Mouse (Mus musculus): ENCODE measurements around the gene Eef1g.
A peak's percentile ranks its signal among the peaks of the same experiment; 100 is the strongest.

Eef1g gene

DNA sequence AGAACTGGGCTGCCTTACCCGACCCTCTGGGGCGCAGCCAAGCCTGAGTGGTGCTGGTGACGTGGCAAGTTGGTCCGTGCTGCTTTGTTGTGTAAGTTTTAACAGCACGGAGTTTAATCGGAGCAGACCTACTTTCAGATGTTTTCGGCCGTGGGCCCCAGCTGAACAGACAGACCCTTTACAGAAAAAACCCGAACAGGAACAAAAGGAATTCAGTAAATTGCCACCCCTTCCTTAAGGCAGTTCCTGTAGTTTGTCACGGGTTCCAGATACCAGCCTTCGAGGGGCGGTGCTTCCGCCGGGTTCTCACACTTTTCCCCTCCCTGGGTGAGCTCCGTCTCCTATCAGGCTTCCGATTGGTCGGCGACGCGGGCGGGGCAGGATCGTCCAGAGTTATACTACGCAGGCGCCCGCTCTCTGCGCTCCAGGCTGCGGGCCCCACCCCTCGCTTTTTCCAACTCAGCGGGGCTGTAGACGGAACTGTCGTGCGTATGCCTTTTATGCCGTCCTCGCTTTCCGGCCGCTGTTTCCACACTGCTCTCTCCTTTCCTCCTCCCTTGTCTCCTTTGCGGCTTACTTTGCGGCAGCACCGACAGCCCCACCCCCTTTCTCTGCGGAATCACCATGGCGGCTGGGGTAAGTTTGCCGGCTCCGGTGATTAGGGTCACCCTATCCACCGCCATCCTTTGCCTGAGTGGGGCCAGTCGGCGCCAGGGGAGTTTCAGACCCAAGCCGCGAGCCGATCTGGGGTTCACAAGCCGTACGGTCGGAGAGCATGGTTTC lies at the start of gene Eef1g:
Eef1g (plus strand) TSS at position 452 of the 783 bp plus-strand sequence.
- DNase-seq (ENCODE audit: low read depth, low spot score) = peak; percentile 99

DNA sequence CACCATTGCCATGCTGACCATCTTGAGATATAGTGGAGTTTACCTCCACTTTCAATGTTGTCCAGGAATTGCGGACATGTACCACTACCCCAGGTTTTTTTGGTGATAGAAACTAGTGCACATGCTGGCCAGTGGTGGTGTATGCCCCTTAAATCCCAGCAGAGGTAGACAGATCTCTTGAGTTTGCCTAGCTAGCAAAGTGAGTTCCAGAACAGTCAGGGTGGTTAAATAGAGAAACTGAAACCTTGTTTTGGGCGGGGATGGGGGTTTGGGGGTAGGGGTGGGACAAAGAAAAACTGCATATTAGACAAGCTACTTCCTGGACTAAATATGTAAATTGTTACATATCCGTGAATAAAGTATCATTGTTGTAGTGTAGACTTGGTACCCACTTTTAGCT lies 47.8 kb upstream of the Eef1g start:
- DNase-seq (ENCODE audit: low read depth, low spot score) = no peak

DNA sequence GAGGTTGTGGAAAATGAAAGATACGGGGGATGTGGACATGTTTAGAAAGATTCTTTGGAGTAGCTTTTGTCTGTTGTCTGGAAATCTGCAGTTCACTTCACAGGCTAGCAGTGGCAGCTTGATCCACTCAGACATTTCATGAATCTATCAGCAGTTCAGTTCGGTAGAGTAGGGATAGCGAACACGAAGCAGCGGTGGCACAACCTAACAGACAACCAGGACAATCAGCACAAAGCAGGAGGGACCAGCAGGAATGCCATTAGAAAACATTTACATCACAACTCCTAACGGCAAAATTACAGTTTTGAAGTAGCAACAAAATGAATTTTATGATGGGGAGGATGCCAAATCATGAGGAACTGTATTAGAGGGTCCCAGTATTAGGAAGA lies 47.2 kb upstream of the Eef1g start:
- DNase-seq (ENCODE audit: low read depth, low spot score) = no peak

DNA sequence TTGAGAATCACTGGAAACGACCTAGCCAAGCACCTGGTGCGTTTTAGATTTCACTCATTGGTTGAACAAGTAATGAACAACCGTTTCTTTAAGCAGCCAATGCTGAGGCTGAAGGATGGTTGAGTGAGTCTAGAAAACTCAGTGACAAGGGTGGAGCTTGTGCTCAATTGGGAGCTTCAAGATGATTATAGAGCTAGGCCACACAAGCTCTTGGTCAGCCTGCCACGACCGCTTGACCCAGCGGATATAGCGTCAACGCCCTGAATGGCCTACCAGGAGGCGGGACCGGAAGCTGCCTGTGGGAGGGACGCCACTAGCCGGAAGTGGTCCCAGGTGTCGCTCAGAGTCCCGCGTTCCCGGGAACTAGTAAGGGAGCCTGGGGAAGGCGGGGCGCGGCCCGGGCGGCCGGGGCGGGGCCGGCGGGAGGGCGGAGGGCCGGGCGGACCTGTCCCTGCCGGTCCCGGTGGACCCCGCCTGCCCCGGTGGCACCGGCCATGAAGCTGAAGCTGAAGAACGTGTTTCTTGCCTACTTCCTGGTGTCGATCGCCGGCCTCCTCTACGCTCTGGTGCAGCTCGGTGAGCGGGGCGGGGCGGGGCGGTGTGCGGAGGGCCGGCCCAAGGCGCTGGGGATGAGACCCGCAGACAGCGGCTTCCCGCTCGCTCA lies 46.6 kb upstream of the Eef1g start, which contains the start of gene B3gat3:
B3gat3 (plus strand) TSS at position 302 of the 664 bp plus-strand sequence.
- peak; percentile 91 for DNase-seq (ENCODE audit: low read depth, low spot score)

DNA sequence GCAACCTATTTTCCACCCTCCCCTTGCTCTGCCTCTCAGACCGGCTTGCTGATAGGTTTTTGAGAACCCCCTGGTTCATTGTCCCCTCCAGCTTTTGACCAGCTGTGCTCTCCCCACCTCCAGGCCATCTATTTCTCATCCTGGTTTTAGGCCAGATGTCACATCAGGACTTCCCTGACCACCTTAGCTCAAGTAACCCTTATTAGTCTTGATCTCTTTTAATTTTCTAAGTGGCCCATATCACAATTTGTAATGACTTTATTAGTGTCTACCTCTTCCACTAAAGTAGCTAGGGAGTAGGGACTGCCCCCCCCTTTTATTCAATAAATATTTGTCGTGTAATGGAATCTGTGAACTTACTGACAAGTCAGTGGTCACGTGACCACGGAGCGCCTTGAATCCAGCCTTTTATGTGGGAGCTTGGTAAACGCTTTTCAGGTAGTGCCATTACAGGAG lies 46.0 kb upstream of the Eef1g start:
- DNase-seq (ENCODE audit: low read depth, low spot score) = peak; percentile 67

DNA sequence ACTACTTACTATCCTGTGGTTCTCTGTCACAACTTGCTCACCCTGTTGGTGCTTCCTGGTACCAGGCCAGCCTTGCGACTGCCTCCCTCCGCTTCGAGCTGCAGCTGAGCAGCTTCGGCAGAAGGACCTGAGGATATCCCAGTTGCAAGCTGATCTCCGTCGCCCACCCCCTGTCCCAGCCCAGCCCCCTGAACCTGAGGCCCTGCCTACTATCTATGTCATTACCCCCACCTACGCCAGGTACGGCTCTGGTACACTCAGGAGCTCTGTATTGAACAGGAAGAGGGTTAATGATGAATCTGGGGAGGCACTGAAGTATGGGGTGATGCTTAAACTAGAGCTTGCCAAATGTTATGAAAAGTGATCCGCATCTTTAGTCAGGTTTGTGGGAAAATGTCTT lies 45.1 kb upstream of the Eef1g start:
- no peak for DNase-seq (ENCODE audit: low read depth, low spot score)

DNA sequence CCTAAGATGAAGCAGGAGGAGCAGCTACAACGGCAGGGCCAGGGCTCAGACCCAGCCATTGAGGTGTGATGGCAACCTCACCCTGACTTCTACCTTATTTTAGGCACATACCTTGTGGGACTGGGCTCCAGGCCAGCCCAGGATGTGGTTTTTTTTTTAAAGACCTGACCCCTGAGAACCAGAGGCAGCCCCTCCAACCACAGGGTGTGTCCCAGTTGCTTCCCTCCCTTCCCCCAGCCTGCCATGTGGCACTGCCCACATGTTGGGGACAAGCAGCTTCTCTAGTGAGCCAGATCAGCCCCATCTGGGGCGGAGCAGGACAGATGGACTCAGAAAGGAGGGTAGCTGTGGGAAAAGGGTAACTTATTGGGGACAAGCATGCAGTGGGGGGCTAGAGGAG lies 40.1 kb upstream of the Eef1g start:
- DNase-seq (ENCODE audit: low read depth, low spot score) = no peak

DNA sequence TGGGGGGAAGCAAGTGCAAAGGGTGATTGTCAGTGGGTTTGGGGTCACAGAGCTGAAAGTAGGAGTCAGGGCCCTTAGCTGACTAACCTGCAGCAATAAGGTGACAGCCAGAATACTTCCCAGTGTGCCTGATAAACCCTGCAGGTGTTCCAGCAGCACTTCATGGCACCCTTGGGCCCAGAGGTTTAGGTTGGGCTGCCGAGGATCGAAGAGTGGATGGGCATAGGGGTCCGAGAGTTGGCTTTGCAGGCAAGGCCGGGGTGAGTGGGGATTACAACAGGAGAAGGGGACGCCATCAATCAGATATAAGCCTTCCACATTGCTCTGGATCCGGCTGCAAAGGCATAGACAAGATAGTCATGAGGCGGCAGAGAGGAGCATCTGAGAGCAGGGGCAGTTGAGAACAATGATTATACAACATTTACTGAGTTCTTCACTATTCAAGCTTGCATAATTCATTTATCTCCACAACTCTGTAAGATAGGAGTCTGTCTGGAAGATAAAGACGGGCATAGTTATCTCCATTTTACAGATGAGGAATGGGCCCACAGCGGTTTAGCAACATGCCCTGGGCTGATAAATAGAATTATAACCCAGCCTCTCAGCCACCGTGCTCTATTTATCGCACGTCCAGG lies 38.8 kb upstream of the Eef1g start:
- no peak for DNase-seq (ENCODE audit: low read depth, low spot score)

DNA sequence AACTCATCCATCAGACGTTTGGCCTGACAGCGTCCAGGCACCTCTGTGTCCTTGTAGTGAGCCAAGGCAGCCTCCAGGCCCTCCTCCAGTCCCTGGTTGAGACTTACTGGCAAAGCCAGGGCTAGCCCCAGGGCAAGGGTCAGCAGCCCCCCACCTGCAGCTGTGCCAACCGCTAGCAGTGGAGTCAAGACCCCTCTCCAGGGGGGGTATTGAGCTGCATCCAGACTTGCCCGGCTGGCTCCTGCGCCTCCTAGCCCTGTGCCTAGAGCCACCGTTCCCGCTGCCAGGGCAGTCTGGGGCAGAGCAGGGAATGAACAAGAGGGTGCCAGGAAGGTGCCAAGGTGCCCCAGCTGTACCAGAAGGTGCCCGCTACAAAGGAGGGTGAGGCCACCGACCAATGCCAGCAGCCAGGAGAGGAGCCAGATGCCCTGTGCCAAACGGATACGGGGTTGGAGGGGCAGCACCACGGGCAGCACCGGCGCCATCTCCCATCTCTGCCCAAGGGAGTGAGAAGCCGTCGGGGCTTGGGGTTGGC lies 38.1 kb upstream of the Eef1g start:
- DNase-seq (ENCODE audit: low read depth, low spot score) = no peak

DNA sequence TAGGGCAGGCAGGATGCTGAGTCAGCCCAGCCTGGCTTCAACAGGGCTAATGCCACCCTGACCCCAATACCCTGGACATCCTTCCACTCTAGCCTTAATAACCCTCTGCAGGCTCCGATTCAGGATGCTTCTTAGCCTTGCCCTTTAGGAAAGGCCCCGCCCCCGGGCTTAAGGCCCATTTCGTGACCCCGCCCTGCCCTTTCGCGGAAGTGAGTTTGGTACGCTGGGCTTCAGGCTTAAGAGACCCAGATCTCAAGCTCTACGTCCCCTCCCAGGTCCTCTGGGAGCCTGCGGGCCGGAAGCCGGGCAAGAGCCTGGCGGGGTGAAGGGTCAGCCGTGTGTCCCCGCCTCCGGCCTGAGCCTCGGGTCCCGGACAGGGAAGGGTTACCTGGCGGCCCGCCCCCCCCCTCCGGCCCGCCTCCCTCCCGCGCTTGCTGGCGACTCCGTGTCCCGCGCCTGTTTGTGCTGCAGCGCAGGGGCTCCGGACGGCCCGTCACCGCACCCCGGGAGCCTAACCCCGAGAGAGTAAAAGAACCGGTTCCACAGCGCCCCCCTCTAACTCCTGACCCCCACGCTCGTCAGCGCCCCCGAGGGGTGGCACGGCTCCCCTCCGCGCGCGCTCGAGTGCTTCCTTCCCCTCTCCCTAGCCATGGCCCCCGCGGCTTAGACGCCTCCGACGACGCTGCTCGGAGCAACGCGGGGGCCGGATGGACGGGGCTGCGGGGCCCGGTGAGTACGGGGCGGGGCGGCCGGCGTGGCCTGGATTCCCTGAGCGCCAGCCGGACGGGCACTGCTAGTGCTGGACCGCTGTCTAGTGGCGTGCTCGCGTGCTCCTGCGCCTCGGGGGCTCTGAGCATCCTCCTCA lies 37.4 kb upstream of the Eef1g start, which contains the start of the genes Rom1 and Eml3:
Rom1 (minus strand) TSS at position 133 of the 865 bp plus-strand sequence.
Eml3 (plus strand) TSS at position 329 of the 865 bp plus-strand sequence.
- peak; percentile 83 for DNase-seq (ENCODE audit: low read depth, low spot score)

DNA sequence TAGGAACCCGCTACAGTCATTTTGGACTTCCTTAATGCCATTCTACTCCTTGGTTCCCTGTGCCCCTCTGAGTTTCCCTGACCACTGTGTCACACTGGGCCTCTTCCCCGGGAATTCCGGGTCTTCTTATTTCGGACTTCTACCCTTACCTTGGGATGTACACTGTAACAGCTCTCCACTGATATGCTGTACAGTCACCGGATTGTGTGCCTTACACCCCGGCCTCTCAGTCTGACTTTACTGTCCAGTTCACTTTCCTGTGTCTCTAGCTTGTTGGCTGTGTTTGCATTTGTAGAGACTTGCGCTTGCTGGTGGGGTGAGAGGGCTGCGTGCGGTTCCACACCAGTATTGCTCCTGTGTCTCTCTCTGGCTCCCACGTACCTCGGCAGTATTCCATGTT lies 36.7 kb upstream of the Eef1g start:
- no peak for DNase-seq (ENCODE audit: low read depth, low spot score)

DNA sequence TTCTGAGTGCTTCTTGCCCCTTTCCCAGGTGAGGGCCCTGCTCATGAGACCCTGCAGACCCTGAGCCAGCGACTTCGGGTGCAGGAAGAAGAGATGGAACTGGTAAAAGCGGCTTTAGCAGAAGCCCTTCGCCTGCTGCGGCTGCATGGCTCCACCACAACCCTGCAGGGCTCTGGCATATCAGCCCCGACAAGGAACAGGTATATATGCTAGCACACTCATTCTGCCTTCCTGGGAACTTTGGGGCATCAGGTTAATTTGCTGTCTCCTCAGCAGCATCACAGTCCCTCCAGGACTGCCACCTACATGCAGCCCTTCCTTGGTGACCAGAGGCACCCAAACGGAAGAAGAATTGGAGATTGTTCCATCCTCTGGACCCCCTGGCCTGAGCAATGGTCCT lies 36.1 kb upstream of the Eef1g start:
- no peak for DNase-seq (ENCODE audit: low read depth, low spot score)

DNA sequence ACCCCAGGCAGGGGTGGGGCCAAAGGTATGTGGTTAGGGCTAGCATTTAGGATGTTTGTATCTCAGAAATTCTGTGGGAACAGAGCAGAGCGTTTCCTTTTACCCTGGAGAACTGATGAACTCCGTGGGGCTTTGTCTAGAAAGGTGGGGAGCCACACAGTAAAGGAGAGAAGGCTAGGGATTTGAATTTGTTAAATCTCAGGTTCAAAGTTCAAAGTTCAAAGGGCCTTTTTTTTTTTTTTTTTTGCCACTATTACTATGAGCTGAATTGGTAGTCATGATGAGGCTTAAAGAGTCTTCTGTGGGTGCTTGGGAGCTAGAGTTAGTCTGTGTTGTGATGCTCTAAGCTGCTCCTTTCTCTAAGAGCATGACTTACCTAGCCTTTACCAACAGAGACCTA lies 30.1 kb upstream of the Eef1g start:
- DNase-seq (ENCODE audit: low read depth, low spot score) = no peak

DNA sequence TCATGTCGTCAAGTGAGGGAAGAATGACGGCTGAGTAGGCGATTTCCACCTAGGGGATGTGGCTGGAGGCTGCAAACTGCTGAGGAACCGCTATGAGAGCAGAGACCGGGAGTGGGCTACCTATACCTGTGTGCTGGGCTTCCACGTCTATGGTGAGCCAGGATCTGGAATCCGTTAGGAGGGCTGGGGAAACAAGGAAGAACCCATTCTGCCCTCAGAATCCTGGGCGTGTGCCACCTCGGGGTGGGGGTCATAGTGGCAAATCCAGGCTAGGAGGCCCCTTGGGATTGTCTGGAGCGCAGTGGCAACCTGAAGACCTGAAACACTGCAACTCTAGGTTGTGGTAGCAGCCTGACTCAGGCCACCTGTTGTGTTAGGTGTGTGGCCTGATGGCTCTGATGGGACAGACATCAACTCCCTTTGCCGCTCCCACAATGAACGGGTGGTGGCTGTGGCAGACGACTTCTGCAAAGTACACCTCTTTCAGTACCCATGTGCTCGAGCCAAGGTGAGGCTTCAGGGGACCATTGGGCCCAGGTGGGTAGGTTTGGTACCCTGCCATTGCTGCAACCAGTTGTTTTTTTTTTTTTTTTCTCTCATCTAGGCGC lies 26.2 kb upstream of the Eef1g start:
- DNase-seq (ENCODE audit: low read depth, low spot score) = peak; percentile 55

DNA sequence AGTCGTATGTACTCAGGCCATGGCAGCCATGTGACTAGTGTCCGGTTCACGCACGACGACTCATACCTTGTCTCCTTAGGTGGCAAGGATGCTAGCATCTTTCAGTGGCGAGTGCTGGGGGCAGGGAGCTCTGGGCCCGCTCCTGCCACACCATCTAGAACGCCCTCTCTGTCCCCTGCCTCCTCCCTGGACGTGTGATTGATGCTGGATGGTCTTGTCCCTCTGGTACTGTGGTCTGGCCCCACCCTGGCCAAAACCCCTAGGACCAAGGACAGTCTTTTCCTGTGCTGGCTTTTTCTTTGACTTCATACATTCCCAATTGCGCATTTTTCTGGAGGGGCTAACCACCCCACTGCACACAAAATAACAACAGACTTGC lies 25.7 kb upstream of the Eef1g start:
- DNase-seq (ENCODE audit: low read depth, low spot score) = no peak

DNA sequence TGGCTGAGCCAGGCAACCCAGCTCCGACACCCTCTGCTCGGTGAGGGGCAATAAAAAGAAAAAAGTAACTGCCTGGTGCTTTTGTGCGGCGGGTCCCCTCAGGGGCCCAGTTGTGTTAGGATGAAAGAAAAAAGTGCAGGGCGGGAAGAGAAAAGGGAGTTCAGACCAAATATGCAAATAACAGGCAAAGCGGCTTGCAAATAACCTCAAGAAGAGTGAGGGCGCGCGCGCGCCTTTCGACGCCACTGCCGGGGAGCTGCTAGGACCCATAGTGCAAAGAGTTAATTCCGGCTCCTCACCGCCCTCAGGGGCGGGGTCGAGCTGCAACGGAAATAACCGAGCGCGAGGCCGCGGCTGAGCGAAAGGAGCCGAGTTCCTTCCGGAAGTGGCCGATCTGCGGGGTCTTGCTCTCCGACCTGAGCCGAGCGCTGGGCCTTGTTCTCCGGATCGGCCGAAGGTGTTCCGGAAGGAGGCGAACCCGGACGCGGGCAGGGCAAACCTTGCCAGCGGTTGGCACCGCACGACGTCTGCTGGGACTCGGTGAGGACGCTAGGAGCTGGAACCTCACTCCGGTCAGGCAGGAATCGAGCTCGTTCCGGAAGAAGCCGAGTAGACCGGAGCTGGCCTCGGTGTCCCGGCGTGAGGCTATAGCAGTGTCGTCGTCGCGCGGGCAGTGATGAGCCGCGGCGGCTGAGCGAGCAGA lies 25.2 kb upstream of the Eef1g start, which contains the start of gene Mta2:
Mta2 (plus strand) TSS at position 361 of the 703 bp plus-strand sequence.
- DNase-seq (ENCODE audit: low read depth, low spot score) = peak; percentile 95

DNA sequence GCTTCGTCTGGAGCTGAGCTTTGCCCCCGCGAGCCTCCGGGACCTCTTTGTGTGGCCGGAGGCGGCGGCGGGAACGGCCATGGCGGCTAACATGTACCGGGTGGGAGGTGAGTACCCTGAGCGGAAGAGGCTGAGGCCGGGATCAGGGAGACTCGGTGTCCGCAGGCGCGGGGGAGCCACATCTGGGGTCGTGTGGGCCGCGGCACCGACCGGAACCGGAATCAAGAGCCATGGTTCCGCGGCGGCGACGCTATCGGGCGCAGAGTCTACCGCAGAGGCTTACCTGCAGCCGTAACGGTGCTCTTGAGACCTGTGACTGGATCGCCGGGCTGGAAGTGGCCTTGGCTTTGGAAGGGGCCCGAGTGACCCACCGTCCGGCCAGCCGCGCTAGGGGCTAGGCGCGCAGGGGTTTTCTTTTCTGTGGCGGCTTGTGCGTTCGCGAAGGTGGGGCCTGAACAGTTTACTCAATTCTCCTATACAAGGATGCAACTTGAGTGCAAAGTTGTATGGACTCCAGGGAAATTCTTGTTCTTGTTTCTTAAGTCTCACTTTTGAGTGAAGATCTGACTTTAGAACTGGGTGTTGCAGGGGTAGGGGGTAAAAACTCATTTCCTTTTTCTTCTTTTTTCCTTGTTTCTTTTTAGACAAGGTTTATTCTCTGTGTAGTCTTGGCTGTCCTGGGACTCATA lies 24.4 kb upstream of the Eef1g start:
- DNase-seq (ENCODE audit: low read depth, low spot score) = no peak

DNA sequence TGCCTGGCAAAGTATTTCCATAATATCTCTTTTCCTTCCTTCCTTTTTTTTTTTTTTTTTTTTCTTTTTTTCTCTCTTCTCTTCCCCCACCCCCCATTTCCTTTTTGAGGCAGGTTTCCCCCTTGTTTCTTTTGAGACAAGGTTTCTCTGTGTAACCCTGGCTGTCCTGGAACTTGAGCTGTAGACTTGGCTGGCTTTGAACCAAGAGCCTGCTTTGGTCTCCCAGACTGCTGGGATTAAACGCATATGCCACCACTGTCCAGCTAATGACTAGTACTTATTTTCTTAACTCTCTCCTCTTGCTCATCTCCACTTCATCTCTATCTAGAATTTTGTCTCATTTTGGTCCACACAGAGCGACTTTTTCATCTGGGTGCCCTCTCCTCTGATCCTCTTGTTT lies 23.8 kb upstream of the Eef1g start:
- DNase-seq (ENCODE audit: low read depth, low spot score) = no peak

DNA sequence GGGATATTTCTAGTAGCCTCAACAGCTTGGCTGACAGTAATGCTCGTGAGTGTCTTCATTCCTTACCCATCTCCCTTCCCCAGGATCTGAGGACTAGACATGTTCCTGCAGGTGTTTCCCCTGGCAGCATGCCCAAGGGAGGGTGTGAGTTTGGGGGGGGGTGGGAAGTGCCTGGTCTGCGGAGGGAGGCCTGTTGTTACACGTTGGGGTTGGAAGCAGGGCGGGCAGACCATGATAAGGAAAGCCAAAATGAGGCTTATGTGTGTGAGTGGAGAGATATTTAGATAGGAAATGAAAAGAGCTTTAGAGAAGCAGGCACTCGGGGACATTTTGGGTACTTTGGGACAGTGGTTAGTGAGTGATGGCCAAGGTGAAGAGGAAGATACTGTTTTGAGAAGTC lies 22.8 kb upstream of the Eef1g start:
- DNase-seq (ENCODE audit: low read depth, low spot score) = no peak

DNA sequence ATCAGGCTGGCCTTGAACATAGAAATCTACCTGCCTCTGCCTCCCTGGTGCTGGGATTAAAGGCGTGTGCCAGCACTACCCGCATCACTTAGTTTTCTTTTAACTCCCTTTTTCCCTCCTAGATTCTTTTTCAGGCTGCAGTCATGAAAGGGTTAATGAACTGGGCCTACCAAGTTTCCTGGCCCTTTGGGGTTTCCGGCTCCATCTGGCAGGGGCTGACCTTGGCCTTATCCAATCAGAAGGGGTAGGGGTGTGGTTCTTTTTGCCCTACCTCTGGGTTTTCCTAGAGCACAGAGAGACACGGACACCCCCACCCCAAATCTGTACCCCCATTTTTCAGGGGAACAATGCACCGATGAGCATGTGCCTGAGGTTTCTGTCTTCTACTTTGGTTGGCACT lies 22.1 kb upstream of the Eef1g start:
- peak; percentile 86 for DNase-seq (ENCODE audit: low read depth, low spot score)

Measured in ES-CJ7 (cell line).